Mouse (Mus musculus) heart, postnatal 0 days (tissue): ENCODE measurements around the gene Slc28a1.
"Not testable (repeated sequence)": the region's sequence is repeated elsewhere in the genome, so short reads cannot be mapped to it uniquely, and the experiment has no call there.

Experiments used
- CTCF ChIP-seq: IDR thresholded peaks from 2 replicates; pipeline ENCODE4 v1.5.1; 2016; ENCODE audit warnings: antibody characterized with exemption, control low read depth, low read depth
- EP300 ChIP-seq: IDR thresholded peaks from 2 replicates; pipeline ENCODE4 v1.6.1; 2016; ENCODE audit warnings: antibody characterized with exemption, low read depth

DNA sequence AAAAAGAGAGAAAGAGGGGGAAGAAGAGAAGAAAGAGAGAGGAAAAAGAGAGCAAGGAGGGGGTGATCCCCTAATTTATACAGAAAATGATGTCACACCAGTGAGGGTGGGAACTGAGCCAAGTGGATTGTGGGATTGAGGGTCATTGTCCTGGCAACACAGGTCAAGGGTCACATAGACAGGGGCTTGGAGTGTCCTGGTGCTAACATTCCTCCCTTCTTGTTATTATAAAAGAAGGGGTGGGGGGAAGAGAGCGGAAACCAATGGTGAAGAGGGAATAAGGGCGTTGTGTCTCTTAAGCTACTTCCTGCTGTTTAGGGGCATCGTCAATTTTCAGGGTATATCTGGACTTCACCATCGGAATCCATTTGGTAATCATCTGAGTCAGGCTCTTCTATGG lies 28.5 kb downstream of the Slc28a1 start:
- not testable (repeated sequence) for TF ChIP-seq CTCF, EP300
